Mouse (Mus musculus) embryonic fibroblast, embryonic 13.5 days (primary cell): ENCODE results near the gene Larp6.

ENCODE experiments used
- CTCF ChIP-seq: IDR thresholded peaks from 2 replicates; pipeline ENCODE4 v1.5.1; 2011; ENCODE audit warnings: mild to moderate bottlenecking, control low read depth, low read length, moderate library complexity, borderline replicate concordance; ENCODE audit not compliant: insufficient read depth
- POLR2A ChIP-seq: IDR thresholded peaks from 2 replicates; pipeline ENCODE4 v1.6.1; 2011; ENCODE audit warnings: low read depth, mild to moderate bottlenecking, control low read depth, low read length, moderate library complexity

- no peak for TF ChIP-seq POLR2A
- no peak for TF ChIP-seq CTCF
Observed at GRCm38 (mm10) chr9:60714191-60714590, 1.4 kb downstream of the Larp6 start.
